Mouse (Mus musculus): ENCODE measurements around the gene Obscn. TPM values are rescaled to one million over a fixed set of nuclear protein-coding genes. Genes with fewer than 3 reads are reported as not detected.
A peak's percentile ranks its signal among the peaks of the same experiment; 100 is the strongest.

The Obscn gene
- polyA plus RNA-seq, 1 experiment from 2014 or later = 1.2 TPM

DNA sequence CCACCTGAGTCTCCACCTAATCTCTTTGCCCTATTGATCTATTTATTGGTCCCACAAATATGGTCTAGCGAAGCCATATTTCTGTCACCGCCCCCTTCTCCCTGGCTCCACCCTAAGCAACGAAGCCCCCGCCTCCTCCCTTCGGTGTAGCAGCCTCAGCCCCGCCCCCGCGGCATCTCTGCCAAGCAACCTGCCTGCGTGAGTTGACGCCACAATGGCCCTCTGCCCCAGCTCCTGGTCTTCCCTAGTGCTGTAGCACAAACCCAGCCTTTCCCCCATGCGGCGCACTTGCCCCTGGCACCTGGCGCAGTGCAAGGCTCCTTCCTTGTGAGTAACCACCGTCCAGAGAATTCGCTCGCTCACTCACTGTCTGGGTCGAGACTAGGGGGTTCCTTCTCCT, 172.7 kb downstream of the Obscn start:
- H3K9me3 ChIP-seq (ENCODE audit: control insufficient read depth, low read length) = no peaks in the 10 kb centered on the region
- H3K4me1 ChIP-seq (replicated peaks; ENCODE audit: control insufficient read depth, insufficient read depth, low read length) = peaks cover 20% of the 10 kb centered on the region
- H3K9ac ChIP-seq (ENCODE audit: low read depth, low read length) = no peak overlapping the region
- no peak overlapping the region for H3K27ac ChIP-seq (ENCODE audit: low read depth, low read length)
- WGBS = 30% methylated on average over 17 of the region's 17 CpGs
- peak overlapping the region; percentile 31; the same call in 1 of the 2 replicates for H3K4me2 ChIP-seq
- H3K27me3 ChIP-seq (replicated peaks; ENCODE audit: control insufficient read depth, insufficient read depth, low read length) = peaks cover 20% of the 10 kb centered on the region
- no peak for DNase-seq (ENCODE audit: low spot score)
- no peaks in the 10 kb centered on the region for H3K36me3 ChIP-seq (ENCODE audit: control insufficient read depth, insufficient read depth, low read length)
- no peak for ATAC-seq (replicated peaks; ENCODE audit: low FRiP score)
- H3K4me3 ChIP-seq (ENCODE audit: low read depth, low read length) = no peak overlapping the region

DNA sequence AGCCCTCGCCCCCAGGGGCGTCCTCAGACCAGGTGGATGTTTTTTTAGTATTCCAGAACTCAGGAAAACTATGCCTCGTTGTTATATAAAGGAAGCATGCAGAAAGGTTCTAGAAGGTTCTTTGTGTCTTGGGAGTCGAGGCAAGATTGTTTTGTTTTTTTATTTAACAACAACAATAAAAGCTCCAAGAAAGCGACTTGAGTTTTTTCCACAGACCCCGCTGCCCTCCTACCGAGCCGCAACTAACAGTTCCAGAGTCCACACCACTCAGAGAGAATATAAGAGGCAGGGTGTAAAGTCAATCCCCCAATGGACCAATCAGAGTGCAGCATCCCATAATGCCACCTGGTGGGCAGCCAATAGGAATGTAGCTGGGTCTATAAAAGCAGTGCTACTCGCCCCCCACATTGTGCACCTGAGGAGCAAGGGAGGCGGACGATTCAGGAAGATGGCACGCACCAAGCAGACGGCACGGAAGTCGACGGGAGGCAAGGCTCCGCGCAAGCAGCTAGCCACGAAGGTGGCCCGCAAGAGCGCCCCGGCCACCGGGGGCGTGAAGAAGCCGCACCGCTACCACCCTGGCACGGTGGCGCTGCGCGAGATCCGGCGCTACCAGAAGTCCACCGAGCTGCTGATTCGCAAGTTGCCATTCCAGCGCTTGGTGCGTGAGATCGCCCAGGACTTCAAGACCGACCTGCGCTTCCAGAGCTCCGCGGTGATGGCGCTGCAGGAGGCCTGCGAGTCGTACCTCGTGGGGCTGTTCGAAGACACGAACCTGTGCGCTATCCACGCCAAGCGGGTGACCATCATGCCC, 174.6 kb downstream of the Obscn start:
- H3K9me3 ChIP-seq (ENCODE audit: control insufficient read depth, low read length) = no peaks in the 10 kb centered on the region
- no peak overlapping the region for H3K4me2 ChIP-seq
- no peak overlapping the region for H3K4me3 ChIP-seq (ENCODE audit: low read depth, low read length)
- ATAC-seq (replicated peaks; ENCODE audit: low FRiP score) (no peak), DNase-seq (ENCODE audit: low spot score) (no peak)
- H3K27ac ChIP-seq (ENCODE audit: low read depth, low read length) = no peak overlapping the region
- WGBS = 50% methylated on average over 50 of the region's 50 CpGs
- peaks cover 26% of the 10 kb centered on the region for H3K4me1 ChIP-seq (replicated peaks; ENCODE audit: control insufficient read depth, insufficient read depth, low read length)
- no peak overlapping the region for H3K9ac ChIP-seq (ENCODE audit: low read depth, low read length)
- H3K27me3 ChIP-seq (replicated peaks; ENCODE audit: control insufficient read depth, insufficient read depth, low read length) = peaks cover 20% of the 10 kb centered on the region
- no peaks in the 10 kb centered on the region; the same call in 1 of the 2 replicates for H3K36me3 ChIP-seq (ENCODE audit: control insufficient read depth, insufficient read depth, low read length)

DNA sequence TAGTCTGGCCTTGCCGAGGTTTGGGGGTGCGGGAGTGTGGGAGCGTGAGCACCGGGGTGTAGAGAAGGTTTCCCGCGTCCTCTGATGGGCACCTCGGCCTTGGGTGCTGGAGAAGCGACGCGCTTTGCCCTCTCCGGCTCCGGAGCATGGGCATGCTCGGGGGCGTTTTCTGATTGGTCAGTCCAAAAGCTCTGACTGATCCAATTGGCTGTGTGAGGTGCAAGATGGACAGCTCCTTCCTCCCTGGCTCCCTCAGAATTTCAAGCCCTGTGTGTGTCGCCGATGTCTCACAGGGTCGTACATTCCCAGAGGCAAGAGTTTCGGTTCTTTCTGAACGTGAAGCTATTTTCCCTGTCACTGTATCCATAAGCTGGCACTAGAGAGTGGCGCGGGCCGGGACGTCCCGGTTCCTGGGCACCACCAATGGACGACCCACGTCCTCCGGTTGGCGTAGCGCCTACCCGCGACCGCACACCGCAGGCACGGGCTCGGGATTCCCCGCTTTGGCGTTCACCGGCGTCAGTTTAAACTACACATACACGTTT, 176.2 kb downstream of the Obscn start:
- peak; percentile 84 for DNase-seq (ENCODE audit: low spot score)
- Histone ChIP-seq H3K4me2 (peak overlapping the region; percentile 96), H3K9ac (ENCODE audit: low read depth, low read length) (peak overlapping the region; percentile 66), H3K4me3 (ENCODE audit: low read depth, low read length) (peak overlapping the region; percentile 57), H3K27me3 (replicated peaks; ENCODE audit: control insufficient read depth, insufficient read depth, low read length) (peaks cover 20% of the 10 kb centered on the region), H3K36me3 (ENCODE audit: control insufficient read depth, insufficient read depth, low read length) (no peaks in the 10 kb centered on the region; the same call in 1 of the 2 replicates), H3K27ac (ENCODE audit: low read depth, low read length) (peak overlapping the region; percentile 7; the same call in 1 of the 2 replicates), H3K9me3 (ENCODE audit: control insufficient read depth, low read length) (no peaks in the 10 kb centered on the region), H3K4me1 (replicated peaks; ENCODE audit: control insufficient read depth, insufficient read depth, low read length) (peaks cover 22% of the 10 kb centered on the region)
- WGBS = 1% methylated on average over 40 of the region's 40 CpGs
- peak; percentile 84 for ATAC-seq (replicated peaks; ENCODE audit: low FRiP score)

DNA sequence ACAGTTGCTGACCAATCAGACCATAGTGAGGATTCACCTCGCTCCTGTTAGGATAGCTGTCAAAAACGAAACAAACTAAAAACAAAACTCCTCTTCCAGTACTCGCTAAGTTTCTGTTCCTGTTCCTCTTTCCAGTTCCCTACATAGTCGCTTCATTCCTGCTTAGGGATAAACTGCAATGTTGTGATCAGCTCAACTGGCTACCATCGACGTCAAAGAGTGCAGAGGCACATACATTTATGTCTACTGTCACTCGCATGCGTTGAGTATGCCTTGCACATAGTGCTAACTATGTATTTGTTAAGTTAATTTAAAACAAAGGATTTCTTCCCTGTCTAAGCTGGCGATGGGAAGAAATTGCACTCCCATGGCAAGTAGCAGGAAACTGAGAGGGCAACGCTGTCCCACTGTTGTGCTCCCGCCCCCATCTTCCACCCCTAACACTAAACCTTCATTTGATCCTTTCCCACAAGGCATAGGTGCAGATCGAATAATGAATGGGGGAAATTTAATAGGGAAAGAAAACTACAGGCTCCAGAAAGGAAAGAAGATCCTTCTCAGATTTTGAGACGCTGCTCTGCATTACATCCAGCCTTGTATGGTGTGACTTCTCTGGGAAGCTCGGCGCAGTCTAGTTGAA, 176.9 kb downstream of the Obscn start:
- 27% methylated on average over 15 of the region's 15 CpGs for WGBS
- no peak for DNase-seq (ENCODE audit: low spot score)
- Histone ChIP-seq H3K9ac (ENCODE audit: low read depth, low read length) (peak overlapping the region; percentile 66), H3K4me3 (ENCODE audit: low read depth, low read length) (peak overlapping the region; percentile 57), H3K27me3 (replicated peaks; ENCODE audit: control insufficient read depth, insufficient read depth, low read length) (peaks cover 19% of the 10 kb centered on the region), H3K4me2 (peak overlapping the region; percentile 96), H3K4me1 (replicated peaks; ENCODE audit: control insufficient read depth, insufficient read depth, low read length) (peaks cover 22% of the 10 kb centered on the region), H3K9me3 (ENCODE audit: control insufficient read depth, low read length) (no peaks in the 10 kb centered on the region), H3K27ac (ENCODE audit: low read depth, low read length) (no peak overlapping the region; the same call in 1 of the 2 replicates), H3K36me3 (ENCODE audit: control insufficient read depth, insufficient read depth, low read length) (no peaks in the 10 kb centered on the region; the same call in 1 of the 2 replicates)
- no peak for ATAC-seq (replicated peaks; ENCODE audit: low FRiP score)

DNA sequence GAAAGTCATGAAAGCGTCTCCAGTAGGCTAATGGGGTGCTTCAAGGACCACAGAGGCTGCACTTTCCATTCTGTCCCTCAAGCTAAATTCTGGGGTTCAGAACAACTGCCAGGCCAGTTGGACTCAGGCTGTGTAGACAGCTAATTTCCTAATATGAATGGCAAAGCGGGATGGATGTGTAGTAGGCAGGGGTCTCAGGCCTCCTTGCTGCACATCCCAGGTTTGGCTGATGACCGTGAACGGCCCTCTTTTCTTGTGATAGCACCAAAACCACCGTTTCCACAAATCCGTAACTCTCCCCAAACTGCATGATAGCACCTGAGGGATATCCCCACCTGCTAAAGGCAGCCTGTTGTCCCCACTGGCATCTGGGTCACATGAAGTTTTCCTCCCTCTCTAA, 177.7 kb downstream of the Obscn start:
- H3K9ac ChIP-seq (ENCODE audit: low read depth, low read length) = 0 out of 2 replicates have a peak overlapping the region, but pooled peaks have one; percentile 14
- H3K4me1 ChIP-seq (replicated peaks; ENCODE audit: control insufficient read depth, insufficient read depth, low read length) = peaks cover 22% of the 10 kb centered on the region

DNA sequence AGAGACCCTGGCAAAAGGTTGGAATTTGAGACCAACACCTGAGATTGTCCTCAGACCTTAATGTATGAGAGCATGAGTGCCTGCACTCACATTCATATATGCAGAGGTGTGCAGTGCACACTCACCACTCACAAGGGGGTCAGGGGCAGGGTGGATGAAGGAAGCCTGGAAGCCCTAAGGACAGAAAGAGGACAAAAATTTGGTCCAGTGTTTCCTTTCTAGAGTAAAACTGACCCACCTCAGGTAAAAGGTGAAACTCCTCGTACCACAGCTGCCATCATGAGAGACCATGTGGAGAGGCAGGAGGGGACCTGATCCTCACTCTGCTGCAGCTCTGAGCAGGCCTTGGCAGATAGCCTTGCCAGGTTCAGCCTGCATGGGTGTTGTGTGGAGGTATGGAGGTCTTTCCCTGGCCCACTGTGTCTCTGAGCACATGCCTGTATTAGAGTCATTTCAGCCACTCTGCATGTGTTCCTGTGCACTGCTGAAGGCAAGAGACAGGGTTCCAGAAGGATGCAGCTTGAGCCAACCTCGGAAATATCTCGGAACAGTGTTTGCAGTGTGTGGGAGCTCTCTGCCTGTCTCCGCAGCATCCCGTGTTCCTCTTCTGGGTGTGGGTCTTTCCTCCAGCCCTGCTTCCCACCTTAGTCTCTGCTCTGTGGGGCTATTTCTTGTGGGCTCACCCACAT, 178.8 kb downstream of the Obscn start:
- H3K27ac ChIP-seq (ENCODE audit: low read depth, low read length) = no peak overlapping the region
- DNase-seq (ENCODE audit: low spot score) = no peak
- 94% methylated on average over 5 of the region's 5 CpGs for WGBS
- H3K4me2 ChIP-seq = peak overlapping the region; percentile 97
- no peak overlapping the region for H3K9ac ChIP-seq (ENCODE audit: low read depth, low read length)
- peaks cover 28% of the 10 kb centered on the region for H3K4me1 ChIP-seq (replicated peaks; ENCODE audit: control insufficient read depth, insufficient read depth, low read length)
- peaks cover 12% of the 10 kb centered on the region for H3K27me3 ChIP-seq (replicated peaks; ENCODE audit: control insufficient read depth, insufficient read depth, low read length)
- H3K36me3 ChIP-seq (ENCODE audit: control insufficient read depth, insufficient read depth, low read length) = no peaks in the 10 kb centered on the region; the same call in 1 of the 2 replicates
- no peaks in the 10 kb centered on the region for H3K9me3 ChIP-seq (ENCODE audit: control insufficient read depth, low read length)
- H3K4me3 ChIP-seq (ENCODE audit: low read depth, low read length) = peak overlapping the region; percentile 9; the same call in 1 of the 2 replicates
- ATAC-seq (replicated peaks; ENCODE audit: low FRiP score) = no peak

More for the DNA sequence above, 177.7 kb downstream of the Obscn start:
- Histone ChIP-seq H3K27ac (ENCODE audit: low read depth, low read length) (no peak overlapping the region), H3K36me3 (ENCODE audit: control insufficient read depth, insufficient read depth, low read length) (no peaks in the 10 kb centered on the region; the same call in 1 of the 2 replicates), H3K9me3 (ENCODE audit: control insufficient read depth, low read length) (no peaks in the 10 kb centered on the region), H3K27me3 (replicated peaks; ENCODE audit: control insufficient read depth, insufficient read depth, low read length) (peaks cover 18% of the 10 kb centered on the region), H3K4me3 (ENCODE audit: low read depth, low read length) (no peak overlapping the region), H3K4me2 (peak overlapping the region; percentile 96)
- 78% methylated on average over 6 of the region's 6 CpGs for WGBS
- no peak for ATAC-seq (replicated peaks; ENCODE audit: low FRiP score)
- DNase-seq (ENCODE audit: low spot score) = no peak

DNA sequence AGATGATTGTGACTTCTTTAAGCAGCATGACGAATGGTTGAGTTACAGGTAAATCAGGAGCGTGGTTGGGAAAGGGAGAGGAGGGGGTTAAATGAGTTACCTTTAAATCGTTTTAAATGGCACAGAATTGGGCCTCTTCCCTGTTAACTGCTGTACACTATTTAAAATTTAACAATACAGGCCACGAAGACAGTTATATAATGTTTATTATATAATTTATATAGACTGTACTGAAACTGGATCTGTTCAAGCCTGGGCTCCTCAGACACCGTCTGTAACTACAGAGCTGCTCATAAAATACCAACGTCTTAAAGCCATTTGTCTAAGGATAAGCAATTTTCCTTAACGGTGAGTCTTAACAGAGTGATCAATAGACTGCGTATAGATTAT, 180.3 kb downstream of the Obscn start:
- H3K27ac ChIP-seq (ENCODE audit: low read depth, low read length) = peak overlapping the region; percentile 100
- H3K4me2 ChIP-seq = peak overlapping the region; percentile 97
- no peaks in the 10 kb centered on the region; the same call in 1 of the 2 replicates for H3K36me3 ChIP-seq (ENCODE audit: control insufficient read depth, insufficient read depth, low read length)
- no peak for DNase-seq (ENCODE audit: low spot score)
- no peaks in the 10 kb centered on the region for H3K9me3 ChIP-seq (ENCODE audit: control insufficient read depth, low read length)
- peak overlapping the region; percentile 91 for H3K4me3 ChIP-seq (ENCODE audit: low read depth, low read length)
- peak overlapping the region; percentile 99 for H3K9ac ChIP-seq (ENCODE audit: low read depth, low read length)
- 39% methylated on average over 8 of the region's 8 CpGs for WGBS
- peaks cover 5% of the 10 kb centered on the region for H3K27me3 ChIP-seq (replicated peaks; ENCODE audit: control insufficient read depth, insufficient read depth, low read length)
- peaks cover 28% of the 10 kb centered on the region for H3K4me1 ChIP-seq (replicated peaks; ENCODE audit: control insufficient read depth, insufficient read depth, low read length)
- ATAC-seq (replicated peaks; ENCODE audit: low FRiP score) = no peak

DNA sequence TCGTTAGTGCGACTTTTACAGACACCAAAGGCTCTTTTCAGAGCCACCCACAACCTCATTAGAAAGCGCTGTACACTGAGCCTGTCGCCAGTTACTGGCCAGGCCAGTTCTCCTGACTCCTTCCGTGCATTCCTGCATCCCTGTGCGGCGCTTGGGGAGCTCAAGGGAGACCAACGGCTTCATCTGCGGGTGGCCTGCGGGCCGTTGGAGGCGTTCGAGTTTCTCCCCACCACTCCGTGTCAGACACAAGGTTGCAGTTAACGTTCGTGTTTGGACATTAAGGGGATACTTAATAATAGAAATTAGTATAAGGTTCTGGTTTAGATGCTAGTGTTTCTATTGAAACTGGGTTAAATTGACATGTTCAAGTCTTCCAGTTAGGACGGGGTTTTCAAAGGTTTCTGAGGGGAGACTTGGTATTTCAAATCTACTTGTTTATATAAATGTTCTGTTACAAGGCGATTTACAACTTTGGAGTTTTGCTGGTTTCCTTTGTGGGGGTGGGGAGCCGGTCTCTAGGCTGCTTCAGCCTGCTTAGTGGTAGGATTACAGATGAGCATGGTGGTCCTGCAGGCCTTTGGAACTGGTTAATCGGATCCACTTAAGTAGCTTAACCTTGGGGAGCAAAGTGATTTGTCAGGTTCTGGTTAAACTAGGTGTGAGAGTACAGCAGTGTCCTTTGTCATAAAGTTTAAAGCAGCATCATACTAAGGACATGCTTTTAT, 180.9 kb downstream of the Obscn start:
- WGBS = 1% methylated on average over 20 of the region's 20 CpGs
- Histone ChIP-seq H3K36me3 (ENCODE audit: control insufficient read depth, insufficient read depth, low read length) (no peaks in the 10 kb centered on the region; the same call in 1 of the 2 replicates), H3K9me3 (ENCODE audit: control insufficient read depth, low read length) (no peaks in the 10 kb centered on the region), H3K4me2 (peak overlapping the region; percentile 97), H3K27ac (ENCODE audit: low read depth, low read length) (peak overlapping the region; percentile 100), H3K9ac (ENCODE audit: low read depth, low read length) (peak overlapping the region; percentile 99), H3K4me1 (replicated peaks; ENCODE audit: control insufficient read depth, insufficient read depth, low read length) (peaks cover 28% of the 10 kb centered on the region), H3K27me3 (replicated peaks; ENCODE audit: control insufficient read depth, insufficient read depth, low read length) (peaks cover 9% of the 10 kb centered on the region), H3K4me3 (ENCODE audit: low read depth, low read length) (peak overlapping the region; percentile 91)
- ATAC-seq (replicated peaks; ENCODE audit: low FRiP score) = no peak
- no peak for DNase-seq (ENCODE audit: low spot score)
